Mouse (Mus musculus): Measurements from ENCODE around the gene Lcn2.
A peak's percentile ranks its signal among the peaks of the same experiment; 100 is the strongest.

Lcn2 gene

GRCm38 (mm10) chr2:32344056-32344455 lies 44.0 kb downstream of the Lcn2 start:
- DNase-seq (ENCODE audit: low read depth) = no peak

GRCm38 (mm10) chr2:32343351-32343671 lies 44.7 kb downstream of the Lcn2 start:
- no peak for DNase-seq (ENCODE audit: low read depth)

- DNase-seq (ENCODE audit: low read depth) = peak; percentile 95
Measured at GRCm38 (mm10) chr2:32342539-32343350, 45.3 kb downstream of the Lcn2 start.

GRCm38 (mm10) chr2:32342039-32342438 lies 46.0 kb downstream of the Lcn2 start:
- DNase-seq (ENCODE audit: low read depth) = no peak

- DNase-seq (ENCODE audit: low read depth) = no peak
Measured at GRCm38 (mm10) chr2:32341634-32341939, 46.5 kb downstream of the Lcn2 start.

GRCm38 (mm10) chr2:32340836-32341633 lies 47.0 kb downstream of the Lcn2 start:
- no peak for DNase-seq (ENCODE audit: low read depth)

- DNase-seq (ENCODE audit: low read depth) = no peak
Measured at GRCm38 (mm10) chr2:32339912-32340642, 48.0 kb downstream of the Lcn2 start.

GRCm38 (mm10) chr2:32335888-32336287 lies 52.2 kb downstream of the Lcn2 start:
- DNase-seq (ENCODE audit: low read depth) = no peak

Measured in fibroblast of lung, adult 2 months (primary cell).